Comparison of ENCODE assay signal across 9 mouse cellular contexts in the genomic region with DNA sequence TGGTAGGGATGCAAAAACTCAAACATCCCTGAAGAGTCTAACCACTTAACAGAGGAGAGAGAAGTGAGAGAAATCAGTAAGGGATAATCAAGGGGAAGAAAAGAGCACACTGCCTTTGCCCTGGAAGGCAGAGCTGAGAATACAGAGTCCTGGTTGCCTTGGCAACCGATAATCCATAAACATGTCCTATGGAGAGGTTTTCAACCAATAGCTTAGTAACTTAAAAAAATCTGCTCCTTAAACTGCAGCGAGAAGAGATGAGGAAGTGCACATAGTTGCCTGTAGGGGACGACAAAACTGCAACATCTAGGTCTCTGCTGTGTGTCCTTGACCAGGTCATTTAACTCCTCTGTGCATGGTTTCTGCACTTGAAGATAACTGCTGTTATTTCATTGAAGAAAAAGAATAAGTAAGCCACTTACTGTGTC.
DNase-seq lines count a peak whose midpoint lies in the region; ATAC-seq and TF ChIP-seq lines count a peak whose summit lies in the region.
"Had no signal": no experiment of that assay in that cellular context is flagged by ENCODE, and none has a peak within 500 bp of the region (broad histone marks: within the 10 kb centered on the region; RNA-seq: fewer than 3 reads in every experiment).

No protein-coding gene starts in this region.

- TF ChIP-seq CTCF in lung, adult 2 months (IDR thresholded peaks at IDR 0.05; ENCODE audit: insufficient read depth, low read length): peak; percentile 47

- WGBS in lung, adult 2 months: 20% methylated on average over 3 of the region's 3 CpGs
- 40% methylated on average over 3 of the region's 3 CpGs for WGBS in hindbrain, embryonic 11.5 days
- WGBS in neural tube, embryonic 14.5 days: 22% methylated on average over 3 of the region's 3 CpGs

- H3K27ac ChIP-seq in hindbrain, embryonic 11.5 days (ENCODE audit: low read depth, low read length): no peak overlapping the region
- no peak overlapping the region for H3K27ac ChIP-seq in neural tube, embryonic 14.5 days (ENCODE audit: low read depth, low read length)
- H3K27ac ChIP-seq: macrophage had no signal

- H3K4me2 ChIP-seq in hindbrain, embryonic 11.5 days (replicated peaks; ENCODE audit: low read depth, low read length): no peak overlapping the region
- no peak overlapping the region for H3K4me2 ChIP-seq in neural tube, embryonic 14.5 days (ENCODE audit: low read depth, low read length)

- H3K4me3 ChIP-seq in lung, adult 2 months (replicated peaks; ENCODE audit: extremely low read depth, low read depth, low read length): no peak overlapping the region
- H3K4me3 ChIP-seq in hindbrain, embryonic 11.5 days (ENCODE audit: low read depth, low read length): no peak overlapping the region
- no peak overlapping the region for H3K4me3 ChIP-seq in neural tube, embryonic 14.5 days (ENCODE audit: low read depth, low read length)

- no peaks in the 10 kb centered on the region for H3K36me3 ChIP-seq in hindbrain, embryonic 11.5 days (ENCODE audit: control insufficient read depth, insufficient read depth, low read length)
- no peaks in the 10 kb centered on the region for H3K36me3 ChIP-seq in neural tube, embryonic 14.5 days (ENCODE audit: control insufficient read depth, insufficient read depth, low read length)

- 0 out of 2 replicates have a peak, but pooled peaks cover 2% of the 10 kb centered on the region for H3K27me3 ChIP-seq in hindbrain, embryonic 11.5 days (ENCODE audit: control insufficient read depth, insufficient read depth, low read length)
- H3K27me3 ChIP-seq in neural tube, embryonic 14.5 days (ENCODE audit: control insufficient read depth, insufficient read depth, low read length): no peaks in the 10 kb centered on the region

- peak; percentile 64 for DNase-seq in embryo, embryonic 10 days (ENCODE audit: low spot score)
- no peak for DNase-seq in embryo, embryonic 9.5 days (ENCODE audit: extremely low spot score)
- no peak for DNase-seq in lung, adult 2 months
- DNase-seq in lung, postnatal 4 days: no peak
- peak; percentile 37 for DNase-seq in hindbrain, embryonic 11.5 days (ENCODE audit: low spot score)
- no peak for DNase-seq in gastrocnemius, postnatal 14 days
- DNase-seq in gastrocnemius, adult 8-10 months (ENCODE audit: low spot score in 2 of 2): no peak

- no peaks in the 10 kb centered on the region for H3K9me3 ChIP-seq in hindbrain, embryonic 11.5 days (ENCODE audit: control insufficient read depth, low read length)
- no peaks in the 10 kb centered on the region for H3K9me3 ChIP-seq in neural tube, embryonic 14.5 days (ENCODE audit: control insufficient read depth, low read length)

- intact Hi-C loops in gastrocnemius, postnatal 14 days (cut with DNase I; ENCODE audit: low total_unique reads): no loop called here

- ATAC-seq in hindbrain, embryonic 11.5 days (ENCODE audit: low FRiP score): peak; percentile 64
- ATAC-seq in neural tube, embryonic 14.5 days (ENCODE audit: low read depth): peak; percentile 42; the same call in 1 of the 2 replicates

- no peak for TF ChIP-seq POLR2A in lung, adult 2 months (IDR thresholded peaks at IDR 0.05; ENCODE audit: borderline replicate concordance, extremely low read depth, low read depth, low read length)

- no peak overlapping the region for H3K9ac ChIP-seq in hindbrain, embryonic 11.5 days (ENCODE audit: low read depth, low read length)
- H3K9ac ChIP-seq in neural tube, embryonic 14.5 days (replicated peaks; ENCODE audit: low read depth, low read length): no peak overlapping the region

- no peaks in the 10 kb centered on the region for H3K4me1 ChIP-seq in lung, adult 2 months (ENCODE audit: control insufficient read depth, insufficient read depth, low read length)
- peaks cover 3% of the 10 kb centered on the region; the same call in 1 of the 2 replicates for H3K4me1 ChIP-seq in hindbrain, embryonic 11.5 days (replicated peaks; ENCODE audit: control insufficient read depth, insufficient read depth, low read length)
- H3K4me1 ChIP-seq in neural tube, embryonic 14.5 days (ENCODE audit: control insufficient read depth, insufficient read depth, low read length): 0 out of 2 replicates have a peak, but pooled peaks cover 3% of the 10 kb centered on the region

Comparison
In these comparisons a context has a peak if more than half of its experiments do, and no peak if none do; other contexts are left out.
1. DNase-seq: peak in embryo, embryonic 10 days (single experiment) and hindbrain, embryonic 11.5 days (single experiment); none in embryo, embryonic 9.5 days (single experiment), lung, adult 2 months (single experiment), lung, postnatal 4 days (0 of 2), gastrocnemius, postnatal 14 days (single experiment) and gastrocnemius, adult 8-10 months (0 of 2).